Mouse (Mus musculus): ENCODE measurements around the gene Rab3b. TPM values are rescaled to one million over a fixed set of nuclear protein-coding genes. Genes with fewer than 3 reads are reported as not detected.

Rab3b gene
- polyA plus RNA-seq (2014; fragmentation: Illumina TruSeq; extraction: RNeasy Lipid Tissue Mini Kit (QIAGEN cat#74804); ENCODE audit: low read depth, low replicate concordance) = 12.7 TPM

GRCm38 (mm10) chr4:108878963-108879822 is at the start of gene Rab3b:
Rab3b (plus strand) TSS chr4:108879063.

GRCm38 (mm10) chr4:108832916-108833827 is 45.7 kb upstream of the Rab3b start, which contains the start of gene Btf3l4:
Btf3l4 (minus strand) TSS chr4:108833614.

GRCm38 (mm10) chr4:108834115-108834970 is 44.5 kb upstream of the Rab3b start, which contains the start of gene Txndc12:
Txndc12 (plus strand) TSS chr4:108834601.

GRCm38 (mm10) chr4:108847715-108848504 is 31.0 kb upstream of the Rab3b start, which contains the start of gene Kti12:
Kti12 (plus strand) TSS chr4:108847785.

GRCm38 (mm10) chr4:108848505-108848848 is 30.4 kb upstream of the Rab3b start, which contains the start of gene A730015C16Rik:
A730015C16Rik (minus strand) TSS chr4:108848619.

Other genes starting within 250 kb of the Rab3b start
- 1.0 TPM for gene 3110021N24Rik, start 159.4 kb upstream of the Rab3b start, polyA plus RNA-seq (2014; fragmentation: Illumina TruSeq; extraction: RNeasy Lipid Tissue Mini Kit (QIAGEN cat#74804); ENCODE audit: low read depth, low replicate concordance)
- 67.9 TPM for gene Zfyve9, start 98.3 kb upstream of the Rab3b start, polyA plus RNA-seq (2014; fragmentation: Illumina TruSeq; extraction: RNeasy Lipid Tissue Mini Kit (QIAGEN cat#74804); ENCODE audit: low read depth, low replicate concordance)
- 372 TPM for gene Btf3l4, start 45.4 kb upstream of the Rab3b start, polyA plus RNA-seq (2014; fragmentation: Illumina TruSeq; extraction: RNeasy Lipid Tissue Mini Kit (QIAGEN cat#74804); ENCODE audit: low read depth, low replicate concordance)
- 66.2 TPM for gene Txndc12, start 44.5 kb upstream of the Rab3b start, polyA plus RNA-seq (2014; fragmentation: Illumina TruSeq; extraction: RNeasy Lipid Tissue Mini Kit (QIAGEN cat#74804); ENCODE audit: low read depth, low replicate concordance)
- gene Kti12, start 31.3 kb upstream of the Rab3b start, polyA plus RNA-seq (2014; fragmentation: Illumina TruSeq; extraction: RNeasy Lipid Tissue Mini Kit (QIAGEN cat#74804); ENCODE audit: low read depth, low replicate concordance) = 26.3 TPM
- gene A730015C16Rik, start 30.4 kb upstream of the Rab3b start, polyA plus RNA-seq (2014; fragmentation: Illumina TruSeq; extraction: RNeasy Lipid Tissue Mini Kit (QIAGEN cat#74804); ENCODE audit: low read depth, low replicate concordance) = not detected
- gene Nrd1, start 121.6 kb downstream of the Rab3b start, polyA plus RNA-seq (2014; fragmentation: Illumina TruSeq; extraction: RNeasy Lipid Tissue Mini Kit (QIAGEN cat#74804); ENCODE audit: low read depth, low replicate concordance) = 542 TPM

Measured in adrenal gland, adult 10 weeks (tissue).